Mouse (Mus musculus) retina, adult 2 months (tissue): ENCODE results near the gene Gm6588.

Experiments
- DNase-seq: peaks from one replicate; pipeline ENCODE4 v3.0.0-alpha.2; 2012; ENCODE audit warnings: low read depth, low spot score

The Gm6588 gene

GRCm38 (mm10) chr5:112470144-112470543, 20.9 kb downstream of the Gm6588 start:
- no peak for DNase-seq

GRCm38 (mm10) chr5:112473453-112473852, 24.2 kb downstream of the Gm6588 start:
- DNase-seq, result no peak

GRCm38 (mm10) chr5:112481946-112482410, 32.8 kb downstream of the Gm6588 start:
- DNase-seq, result no peak

- no peak for DNase-seq
Observed at GRCm38 (mm10) chr5:112482551-112482950, 33.3 kb downstream of the Gm6588 start.

- DNase-seq, result no peak
Observed at GRCm38 (mm10) chr5:112483030-112483429, 33.8 kb downstream of the Gm6588 start.

GRCm38 (mm10) chr5:112484924-112485715, 35.9 kb downstream of the Gm6588 start:
- DNase-seq, result no peak

- no peak for DNase-seq
Observed at GRCm38 (mm10) chr5:112486415-112486814, 37.2 kb downstream of the Gm6588 start.

GRCm38 (mm10) chr5:112487504-112487903, 38.3 kb downstream of the Gm6588 start:
- DNase-seq, result no peak

- DNase-seq, result no peak
Observed at GRCm38 (mm10) chr5:112488101-112488776, 39.0 kb downstream of the Gm6588 start.

- DNase-seq, result no peak
Observed at GRCm38 (mm10) chr5:112491489-112491888, 42.3 kb downstream of the Gm6588 start.

GRCm38 (mm10) chr5:112493492-112493891, 44.3 kb downstream of the Gm6588 start:
- no peak for DNase-seq

GRCm38 (mm10) chr5:112496753-112497369, 47.6 kb downstream of the Gm6588 start:
- no peak for DNase-seq

GRCm38 (mm10) chr5:112498921-112499917, 50.0 kb downstream of the Gm6588 start:
- no peak for DNase-seq

- DNase-seq, result no peak
Observed at GRCm38 (mm10) chr5:112499918-112500682, 50.9 kb downstream of the Gm6588 start.
